Mouse (Mus musculus) liver, postnatal 0 days (tissue): Measurements from ENCODE around the gene Ctnnbl1.

Source experiments
- CTCF ChIP-seq: sonication (generic); IDR thresholded peaks from 2 replicates; pipeline ENCODE4 v1.5.1; 2016; ENCODE audit warnings: antibody characterized with exemption, low read depth
- EP300 ChIP-seq: IDR thresholded peaks from 2 replicates; pipeline ENCODE4 v1.6.1; 2016; ENCODE audit warnings: antibody characterized with exemption, low read depth, mild to moderate bottlenecking

DNA sequence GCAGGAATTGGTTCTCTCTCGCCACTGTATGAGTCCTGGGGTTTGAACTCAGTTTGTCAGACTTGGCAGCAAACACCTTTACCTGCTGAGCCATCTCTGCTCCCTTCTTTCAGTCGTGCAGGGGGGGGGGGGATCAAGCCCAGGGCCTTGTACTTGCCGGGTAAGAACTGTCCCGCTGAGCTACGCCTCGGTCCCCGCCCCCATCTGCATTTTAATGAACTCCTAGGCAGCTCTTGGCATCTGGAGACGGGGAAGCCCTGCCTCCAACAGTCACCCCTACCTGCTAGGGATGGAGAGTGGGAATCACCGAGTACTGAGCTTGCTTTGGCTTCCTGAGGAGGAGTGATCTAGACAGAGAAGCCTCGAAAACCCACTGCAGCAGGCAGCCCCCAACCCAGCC is 181.3 kb downstream of the Ctnnbl1 start:
- TF ChIP-seq CTCF = no peak
- TF ChIP-seq EP300 = no peak
